Mouse (Mus musculus): Measurements from ENCODE around the gene Gigyf2.

DNA sequence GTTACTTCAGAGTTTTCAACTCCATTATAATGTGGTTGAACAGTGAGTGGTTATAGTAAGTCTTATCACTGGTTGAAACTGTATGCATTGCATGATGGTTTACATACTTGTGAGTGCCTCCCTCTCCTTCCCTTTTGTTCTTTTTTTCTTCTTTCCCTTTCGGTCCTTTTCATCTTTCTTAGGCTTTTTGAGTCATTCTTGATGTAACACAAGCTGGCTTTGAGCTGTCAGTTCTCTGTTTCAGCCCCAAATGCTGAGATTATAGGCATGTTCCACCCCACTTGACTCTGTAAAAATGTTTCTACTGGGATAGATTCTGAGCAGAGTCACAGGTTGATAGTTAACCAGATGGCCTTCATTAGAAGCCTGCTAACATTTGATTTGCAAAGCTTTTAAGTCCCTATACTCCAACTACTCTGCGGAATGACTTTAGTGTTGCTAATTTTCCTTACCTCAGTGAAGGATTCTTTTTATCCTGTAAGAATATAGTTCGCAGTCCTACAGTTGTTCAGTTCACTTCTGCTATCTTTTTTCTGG is 51.3 kb downstream of the Gigyf2 start:
- TF ChIP-seq POLR2AphosphoS2 (IDR thresholded peaks at IDR 0.05; ENCODE audit: insufficient read length, low read depth) (no peak), USF1 (IDR thresholded peaks at IDR 0.05; ENCODE audit: low read depth) (no peak)

Data from myocyte (in vitro differentiated cells).